Mouse (Mus musculus) forebrain, embryonic 13.5 days (tissue): ENCODE measurements around the gene Csad. TPM values are rescaled to one million over a fixed set of nuclear protein-coding genes. Genes with fewer than 3 reads are reported as not detected.

ENCODE experiments used
- ATAC-seq: fragments of 200-750 bp; cut with Nextera tagmentation; 2 replicates; pipeline ENCODE4 v1.8.0; 2017
- H3K27ac ChIP-seq: fragments of 300-500 bp; sonication (generic); 2 replicates; pipeline ENCODE4 v1.5.1; 2015; ENCODE audit warnings: inconsistent platforms, mild to moderate bottlenecking, moderate library complexity
- H3K27me3 ChIP-seq: fragments of 300-500 bp; sonication (generic); 2 replicates; pipeline ENCODE4 v1.6.1; 2015; ENCODE audit warnings: mild to moderate bottlenecking, inconsistent platforms
- H3K36me3 ChIP-seq: fragments of 300-500 bp; sonication (generic); 2 replicates; pipeline ENCODE4 v1.6.1; 2015; ENCODE audit warnings: mild to moderate bottlenecking, inconsistent platforms; ENCODE audit not compliant: poor library complexity, severe bottlenecking
- H3K4me1 ChIP-seq: fragments of 300-500 bp; sonication (generic); 2 replicates; pipeline ENCODE4 v1.6.1; 2015; ENCODE audit warnings: inconsistent platforms
- H3K4me2 ChIP-seq: fragments of 300-500 bp; sonication (generic); 2 replicates; pipeline ENCODE4 v1.6.1; 2015; ENCODE audit warnings: inconsistent platforms, mild to moderate bottlenecking, moderate library complexity
- H3K4me3 ChIP-seq: fragments of 300-500 bp; sonication (generic); 2 replicates; pipeline ENCODE4 v1.5.1; 2015; ENCODE audit warnings: mild to moderate bottlenecking, inconsistent platforms
- H3K9ac ChIP-seq: fragments of 300-500 bp; sonication (generic); 2 replicates; pipeline ENCODE4 v1.6.1; 2015; ENCODE audit warnings: mild to moderate bottlenecking, inconsistent platforms
- H3K9me3 ChIP-seq: fragments of 300-500 bp; sonication (generic); replicated peaks from 2 replicates; pipeline ENCODE4 v1.6.1; 2016; ENCODE audit warnings: inconsistent platforms
- WGBS: fragments of 180-500 bp; shearing (Covaris S2); methylation state at CpG from one replicate; pipeline ENCODE4 v1.1.7; 2015; 5-methylcytosine and 5-hydroxymethylcytosine counted together
- polyA plus RNA-seq: library from polyadenylated mRNA; unstranded; fragments of >200 nt; fragmentation: Nextera tagmentation; extraction: Ambion mirVana; gene quantifications from 2 replicates; pipeline ENCODE4 v1.2.1, GENCODE M21; 2015

Gene Csad
- polyA plus RNA-seq = 42.7 and 46.4 TPM in 2 replicates

DNA sequence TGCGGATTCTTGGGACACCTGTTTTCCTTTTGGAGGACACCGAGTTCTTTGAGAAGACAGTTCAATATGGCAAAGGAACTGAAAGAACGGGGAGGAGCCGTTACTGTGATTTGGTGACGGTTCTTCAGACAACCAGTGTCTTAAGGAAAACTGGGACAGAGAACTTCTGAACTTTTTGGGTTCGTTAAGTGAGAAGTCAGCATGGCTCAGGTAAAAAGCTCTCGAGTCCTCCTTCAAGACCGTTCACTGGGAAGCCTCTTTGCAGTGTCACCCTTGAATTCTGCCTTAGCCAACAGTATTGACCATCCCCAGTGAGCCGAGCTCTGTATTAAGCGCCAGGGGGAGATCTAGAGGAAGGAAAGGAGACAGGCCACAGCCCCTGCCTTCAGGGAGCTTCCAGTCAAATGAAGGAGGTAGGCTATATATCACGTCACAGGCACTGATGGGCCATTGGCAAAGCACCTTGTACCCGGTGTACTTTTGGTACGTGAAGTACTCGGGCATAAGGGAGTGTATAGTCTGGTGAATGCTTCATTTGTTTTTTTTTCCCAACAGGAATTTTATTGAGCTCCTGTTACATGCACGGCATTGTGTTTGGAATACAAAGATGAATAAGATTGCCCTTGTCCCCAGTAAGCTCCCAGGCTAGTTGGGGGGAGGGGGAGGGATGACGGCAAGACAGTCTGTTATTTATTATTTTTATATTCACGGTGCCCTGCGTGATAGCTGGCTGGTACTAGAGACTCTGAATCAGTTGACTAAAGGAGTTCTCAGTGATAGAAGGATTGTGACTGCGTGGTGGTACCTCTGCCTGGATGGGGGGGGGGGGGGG, at the start of gene Csad:
Csad (minus strand) TSS at position 51 of the 832 bp plus-strand sequence.
- no peaks in the 10 kb centered on the region for H3K9me3 ChIP-seq
- peak within 1 kb of the TSS; percentile 99 for H3K27ac ChIP-seq
- H3K4me2 ChIP-seq = peak within 1 kb of the TSS; percentile 73
- peak within 1 kb of the TSS; percentile 80 for H3K4me3 ChIP-seq
- WGBS = 51% methylated on average over 19 of the region's 19 CpGs
- H3K27me3 ChIP-seq = no peaks in the 10 kb centered on the region
- H3K4me1 ChIP-seq = peaks cover 45% of the 10 kb centered on the region
- ATAC-seq = no peak
- peaks cover 50% of the 10 kb centered on the region for H3K36me3 ChIP-seq
- H3K9ac ChIP-seq = peak within 1 kb of the TSS; percentile 92

DNA sequence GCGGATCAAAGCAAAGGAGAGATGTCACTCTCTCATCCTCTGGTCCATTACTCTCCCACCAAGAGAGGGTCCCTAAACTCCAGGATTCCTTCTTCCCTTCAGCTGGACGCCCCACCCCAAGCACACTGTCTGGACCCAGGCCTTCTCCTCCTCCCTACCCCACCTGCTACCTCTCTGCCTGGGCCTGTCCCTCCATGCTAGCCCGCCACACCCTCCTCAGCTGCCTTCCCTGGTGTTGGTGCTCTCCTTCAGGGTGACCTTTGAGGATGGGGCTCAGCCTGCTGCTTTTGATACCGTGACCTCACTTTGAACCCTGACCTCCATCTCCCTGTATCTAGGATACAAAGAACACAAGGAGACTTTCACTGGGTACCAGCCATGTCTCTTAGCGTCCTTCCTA, 46.0 kb upstream of the Csad start:
- Histone ChIP-seq H3K36me3 (no peaks in the 10 kb centered on the region), H3K9ac (no peak overlapping the region), H3K27ac (no peak overlapping the region), H3K4me1 (peaks cover 41% of the 10 kb centered on the region), H3K9me3 (no peaks in the 10 kb centered on the region), H3K4me3 (no peak overlapping the region), H3K4me2 (no peak overlapping the region), H3K27me3 (peaks cover 57% of the 10 kb centered on the region)
- ATAC-seq = no peak
- WGBS = 67% methylated on average over 5 of the region's 5 CpGs

DNA sequence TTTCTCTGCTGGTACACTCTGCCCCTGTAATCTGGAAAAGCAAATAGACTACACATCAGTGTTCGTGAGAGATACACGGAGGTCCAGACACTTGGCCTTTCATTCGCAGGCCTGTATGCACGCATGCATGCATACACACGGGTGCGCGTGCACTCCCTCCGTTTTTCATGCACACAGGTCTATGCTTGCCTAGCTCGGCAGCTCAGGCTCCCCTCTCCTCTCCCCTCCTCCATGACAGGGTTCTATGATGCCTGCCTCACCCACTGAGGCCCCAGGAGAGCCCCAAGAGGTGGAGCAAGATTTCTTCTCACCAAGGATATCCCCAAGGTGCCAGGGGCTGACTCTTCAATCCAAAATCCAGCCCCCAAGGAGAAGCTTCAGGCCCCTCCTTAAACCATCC, 45.4 kb upstream of the Csad start:
- Histone ChIP-seq H3K9ac (no peak overlapping the region), H3K36me3 (no peaks in the 10 kb centered on the region), H3K4me2 (no peak overlapping the region), H3K9me3 (no peaks in the 10 kb centered on the region), H3K4me1 (peaks cover 44% of the 10 kb centered on the region), H3K4me3 (no peak overlapping the region), H3K27me3 (peaks cover 57% of the 10 kb centered on the region), H3K27ac (no peak overlapping the region)
- ATAC-seq = no peak
- 47% methylated on average over 9 of the region's 9 CpGs for WGBS

DNA sequence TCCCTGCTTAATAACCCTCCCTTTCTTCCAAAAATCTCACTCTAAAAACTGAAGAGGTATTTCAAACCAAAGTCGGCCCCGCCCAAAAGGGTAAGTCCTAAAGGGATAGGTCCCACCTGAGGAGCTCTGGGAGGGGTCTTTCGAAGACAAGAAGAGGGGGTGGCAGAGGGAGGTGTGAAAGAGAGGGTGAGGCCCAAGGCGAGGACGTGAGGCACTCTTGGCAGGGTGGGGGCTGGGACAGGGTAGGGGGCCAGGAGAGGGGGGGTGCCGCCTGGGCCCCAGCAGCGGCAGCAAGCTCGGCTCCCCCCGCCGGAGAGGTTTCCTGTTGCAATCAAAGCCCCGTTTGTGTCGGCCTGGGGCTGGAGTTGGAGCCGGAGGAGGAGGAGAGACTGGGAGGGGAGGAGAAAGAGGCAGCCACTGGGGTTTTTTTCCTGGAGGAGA, 44.7 kb upstream of the Csad start:
- ATAC-seq = no peak
- H3K4me2 ChIP-seq = peak overlapping the region; percentile 19; the same call in 1 of the 2 replicates
- no peak overlapping the region for H3K9ac ChIP-seq
- H3K36me3 ChIP-seq = no peaks in the 10 kb centered on the region
- H3K4me1 ChIP-seq = peaks cover 48% of the 10 kb centered on the region
- no peaks in the 10 kb centered on the region for H3K9me3 ChIP-seq
- H3K4me3 ChIP-seq = no peak overlapping the region
- WGBS = 2% methylated on average over 13 of the region's 13 CpGs
- H3K27ac ChIP-seq = no peak overlapping the region
- peaks cover 60% of the 10 kb centered on the region for H3K27me3 ChIP-seq

DNA sequence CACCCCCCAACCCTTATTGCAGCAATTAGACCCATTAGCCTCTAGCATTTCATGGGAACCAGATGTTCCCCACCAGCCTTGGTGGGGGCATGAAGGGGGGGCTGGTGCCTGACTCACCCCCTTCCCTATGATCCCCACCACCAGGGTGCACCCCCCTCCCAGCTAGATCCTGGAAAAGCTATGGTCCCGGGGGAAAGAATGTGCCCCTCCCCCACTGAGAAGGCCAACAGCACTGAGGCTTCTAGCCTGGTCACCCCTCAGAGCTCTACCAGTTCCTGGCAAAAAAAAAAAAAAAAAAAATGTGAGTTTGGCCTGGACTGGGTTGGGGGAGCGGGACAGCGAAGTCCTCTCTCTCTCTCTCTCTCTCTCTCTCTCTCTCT, 44.3 kb upstream of the Csad start:
- no peaks in the 10 kb centered on the region for H3K9me3 ChIP-seq
- WGBS = 0% methylated on average over 2 of the region's 3 CpGs
- peak overlapping the region; percentile 97; the same call in 1 of the 2 replicates for H3K4me2 ChIP-seq
- H3K27ac ChIP-seq = no peak overlapping the region
- H3K4me3 ChIP-seq = no peak overlapping the region
- no peak for ATAC-seq
- no peak overlapping the region for H3K9ac ChIP-seq
- no peaks in the 10 kb centered on the region for H3K36me3 ChIP-seq
- peaks cover 48% of the 10 kb centered on the region for H3K4me1 ChIP-seq
- peaks cover 60% of the 10 kb centered on the region for H3K27me3 ChIP-seq

DNA sequence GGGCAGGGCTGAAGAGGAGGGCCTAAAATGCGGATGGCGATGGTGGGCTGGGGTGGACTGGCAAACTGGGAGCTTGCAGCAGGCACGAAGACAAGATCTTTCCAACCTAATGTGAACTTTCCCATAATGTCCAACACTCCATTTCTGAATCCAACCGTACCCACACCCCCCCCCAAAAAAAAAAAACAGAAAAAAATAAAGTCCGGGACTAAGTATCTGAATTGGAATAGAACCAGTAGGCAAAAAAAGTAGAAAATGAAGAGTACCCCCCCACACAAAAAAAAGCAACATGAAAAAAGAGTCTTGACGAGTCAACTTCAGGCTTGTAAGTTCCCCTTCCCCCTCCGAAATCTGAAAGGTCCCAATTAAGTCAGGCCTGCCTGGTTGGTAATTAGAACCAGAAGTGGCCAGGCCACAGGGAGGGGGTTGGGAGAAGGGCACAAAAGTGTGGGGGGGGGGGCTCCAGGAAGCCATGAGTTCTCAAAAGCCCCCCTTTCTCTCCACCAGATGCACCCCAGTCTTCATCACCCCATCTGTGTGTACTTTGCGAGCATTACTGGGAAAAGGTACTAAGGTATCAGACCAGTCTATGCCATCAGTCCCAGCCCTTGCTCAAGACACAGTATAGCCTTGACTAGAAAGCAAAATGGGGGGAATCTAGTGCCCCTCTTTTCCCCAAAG, 43.7 kb upstream of the Csad start:
- WGBS = 1% methylated on average over 8 of the region's 8 CpGs
- Histone ChIP-seq H3K9me3 (no peaks in the 10 kb centered on the region), H3K4me1 (peaks cover 53% of the 10 kb centered on the region), H3K36me3 (no peaks in the 10 kb centered on the region), H3K4me2 (peak overlapping the region; percentile 97), H3K9ac (peak overlapping the region; percentile 69), H3K4me3 (peak overlapping the region; percentile 57), H3K27ac (peak overlapping the region; percentile 22; the same call in 1 of the 2 replicates), H3K27me3 (peaks cover 65% of the 10 kb centered on the region)
- no peak for ATAC-seq

DNA sequence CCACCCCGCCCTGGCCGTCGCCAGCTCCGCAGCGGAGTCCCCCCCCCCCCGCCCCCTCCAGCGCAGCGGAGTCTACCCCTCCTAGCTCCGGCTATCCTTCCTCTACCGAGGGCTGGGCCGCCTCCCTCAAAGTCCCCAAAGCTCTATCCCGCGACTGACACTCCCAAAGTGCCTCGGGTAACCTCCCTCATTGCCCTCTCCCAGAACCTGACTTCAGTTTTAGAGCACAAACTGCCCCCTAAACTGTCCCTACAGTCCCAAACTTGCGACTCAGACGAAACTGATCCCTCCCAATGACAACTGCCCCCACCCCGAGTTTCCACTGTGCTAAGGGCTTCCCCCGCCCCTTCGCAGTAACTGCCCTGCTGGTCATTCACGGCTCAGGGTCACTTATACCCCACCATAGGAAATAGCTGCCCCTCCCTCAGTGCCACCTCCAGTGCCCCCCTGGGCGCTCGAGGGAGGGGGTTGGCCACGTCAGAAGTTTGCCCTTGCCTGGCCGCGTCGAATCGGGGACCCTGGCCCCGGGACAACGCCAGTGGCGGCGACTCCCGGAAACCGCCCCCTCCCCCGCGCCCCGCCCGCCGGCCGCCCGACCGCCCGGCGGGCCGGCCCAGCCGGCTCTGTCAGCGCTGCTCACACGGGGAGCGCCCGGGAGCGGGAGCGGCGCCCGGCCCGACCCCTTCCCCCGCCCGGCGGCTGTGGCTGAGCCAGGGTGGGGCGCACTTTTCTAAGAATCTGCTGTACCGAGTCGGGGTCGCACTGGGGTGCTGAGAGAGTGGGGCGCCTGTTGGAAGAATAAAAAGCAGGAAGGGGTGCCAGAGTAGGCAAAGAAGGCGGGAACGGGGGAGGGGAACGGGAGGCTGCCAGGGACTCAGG, 43.0 kb upstream of the Csad start:
- Histone ChIP-seq H3K9me3 (no peaks in the 10 kb centered on the region), H3K4me1 (peaks cover 56% of the 10 kb centered on the region), H3K4me3 (peak overlapping the region; percentile 57), H3K27ac (peak overlapping the region; percentile 72), H3K9ac (peak overlapping the region; percentile 69), H3K4me2 (peak overlapping the region; percentile 97), H3K36me3 (no peaks in the 10 kb centered on the region), H3K27me3 (peaks cover 72% of the 10 kb centered on the region)
- WGBS = under 1% methylated on average over 50 of the region's 65 CpGs
- peak; percentile 37; the same call in 1 of the 2 replicates for ATAC-seq

DNA sequence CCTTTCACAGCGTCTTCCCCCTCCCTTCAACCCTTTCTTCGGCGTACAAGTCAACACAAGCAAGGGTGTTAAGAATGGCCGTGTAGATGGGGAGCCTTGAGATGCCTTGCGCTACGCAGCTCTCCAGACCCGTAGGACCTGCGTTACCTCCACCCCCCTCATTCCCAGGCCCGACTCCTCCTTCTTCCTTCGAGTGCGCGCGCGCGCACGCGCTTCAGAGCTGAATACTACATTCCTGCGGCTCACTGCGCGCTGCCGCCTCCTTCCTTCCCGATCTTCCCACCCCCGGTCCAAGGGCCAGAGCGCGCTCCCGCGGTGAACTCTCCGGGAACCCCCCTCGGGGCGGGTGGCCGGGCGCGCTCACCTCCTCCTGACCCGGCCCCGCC, 42.3 kb upstream of the Csad start:
- under 1% methylated on average over 25 of the region's 35 CpGs for WGBS
- Histone ChIP-seq H3K9ac (peak overlapping the region; percentile 69), H3K27ac (peak overlapping the region; percentile 72), H3K9me3 (no peaks in the 10 kb centered on the region), H3K4me1 (peaks cover 56% of the 10 kb centered on the region), H3K27me3 (peaks cover 74% of the 10 kb centered on the region), H3K36me3 (no peaks in the 10 kb centered on the region), H3K4me2 (peak overlapping the region; percentile 97), H3K4me3 (peak overlapping the region; percentile 57)
- ATAC-seq = peak; percentile 84

DNA sequence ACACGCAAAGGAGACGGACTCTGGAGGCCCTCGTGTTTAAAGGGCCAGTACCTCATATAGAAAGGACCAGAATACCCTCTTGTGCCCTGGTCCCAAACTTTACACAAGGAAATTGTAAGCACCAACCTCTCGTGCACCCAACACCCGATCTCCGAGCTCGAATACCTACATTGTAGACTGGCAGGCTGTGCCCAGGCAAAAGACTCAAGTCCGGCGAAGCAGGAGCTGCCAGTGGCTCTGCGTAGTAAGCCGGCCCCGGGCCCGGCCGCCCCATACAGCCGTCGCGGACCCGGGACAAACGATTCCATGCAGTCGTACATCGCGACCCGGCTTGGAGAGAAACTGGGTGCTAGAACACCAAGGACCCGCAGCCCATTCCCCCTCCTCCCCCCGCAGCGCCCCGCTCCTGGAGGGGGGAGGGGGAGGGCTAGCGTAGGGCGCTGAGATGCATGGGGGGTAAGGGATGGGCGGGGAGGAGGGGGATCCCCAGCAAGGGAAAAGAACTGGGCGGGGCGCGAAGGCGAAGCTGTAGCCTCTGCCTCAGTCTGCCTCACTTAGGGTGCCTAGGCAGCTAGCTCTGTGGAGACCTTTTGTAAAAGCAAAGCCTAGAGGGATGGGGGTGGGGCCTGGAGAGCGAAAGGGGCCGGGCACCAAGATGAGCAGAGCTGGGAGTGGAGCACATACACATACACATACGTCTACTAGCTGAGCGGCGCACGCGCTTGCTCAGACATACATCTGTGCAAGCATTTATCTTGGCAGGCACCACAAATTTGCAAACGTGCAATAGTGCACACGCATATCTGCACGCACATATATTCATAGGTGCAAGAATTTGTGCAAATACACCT, 41.6 kb upstream of the Csad start:
- peak; percentile 86 for ATAC-seq
- Histone ChIP-seq H3K27ac (peak overlapping the region; percentile 72), H3K4me2 (peak overlapping the region; percentile 97), H3K9ac (peak overlapping the region; percentile 69), H3K36me3 (no peaks in the 10 kb centered on the region), H3K27me3 (peaks cover 77% of the 10 kb centered on the region), H3K9me3 (no peaks in the 10 kb centered on the region), H3K4me1 (peaks cover 56% of the 10 kb centered on the region), H3K4me3 (peak overlapping the region; percentile 57)
- under 1% methylated on average over 36 of the region's 44 CpGs for WGBS

DNA sequence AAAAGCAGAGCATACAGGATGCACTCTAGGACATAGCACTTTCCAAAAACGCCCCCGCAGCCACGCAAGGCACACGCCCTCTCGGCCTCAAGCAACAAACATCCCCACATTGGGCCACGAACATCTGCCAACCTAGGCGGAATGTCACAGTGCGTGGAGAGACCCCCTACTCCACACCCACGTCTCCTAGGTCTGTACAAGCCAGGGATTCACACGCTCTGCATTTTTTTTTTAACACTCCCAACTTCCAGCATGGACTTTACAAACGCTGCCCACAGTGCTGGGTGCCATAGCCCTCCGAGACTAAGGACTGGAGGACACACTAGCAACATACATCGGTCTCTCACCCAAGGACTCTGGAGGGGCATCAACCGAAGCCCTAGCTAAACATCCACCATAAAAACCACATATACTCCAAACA, 40.9 kb upstream of the Csad start:
- ATAC-seq = no peak
- no peaks in the 10 kb centered on the region for H3K9me3 ChIP-seq
- no peaks in the 10 kb centered on the region for H3K36me3 ChIP-seq
- no peak overlapping the region for H3K27ac ChIP-seq
- peak overlapping the region; percentile 57 for H3K4me3 ChIP-seq
- peak overlapping the region; percentile 69 for H3K9ac ChIP-seq
- peaks cover 73% of the 10 kb centered on the region for H3K27me3 ChIP-seq
- peak overlapping the region; percentile 97 for H3K4me2 ChIP-seq
- 7% methylated on average over 14 of the region's 14 CpGs for WGBS
- H3K4me1 ChIP-seq = peaks cover 56% of the 10 kb centered on the region
